Mouse (Mus musculus) embryonic fibroblast, embryonic 13.5 days (primary cell): ENCODE measurements around the gene Ppp4r1.

ENCODE experiments used
- CTCF ChIP-seq: IDR thresholded peaks from 2 replicates; pipeline ENCODE4 v1.5.1; 2011; ENCODE audit warnings: mild to moderate bottlenecking, control low read depth, low read length, moderate library complexity, borderline replicate concordance; ENCODE audit not compliant: insufficient read depth
- POLR2A ChIP-seq: IDR thresholded peaks from 2 replicates; pipeline ENCODE4 v1.6.1; 2011; ENCODE audit warnings: low read depth, mild to moderate bottlenecking, control low read depth, low read length, moderate library complexity

- TF ChIP-seq CTCF (no peak), POLR2A (no peak)
These were observed 49.7 kb upstream of the Ppp4r1 start for GRCm38 (mm10) chr17:65732666-65733065.
